Mouse (Mus musculus): ENCODE measurements around the gene Itpkc.

DNA sequence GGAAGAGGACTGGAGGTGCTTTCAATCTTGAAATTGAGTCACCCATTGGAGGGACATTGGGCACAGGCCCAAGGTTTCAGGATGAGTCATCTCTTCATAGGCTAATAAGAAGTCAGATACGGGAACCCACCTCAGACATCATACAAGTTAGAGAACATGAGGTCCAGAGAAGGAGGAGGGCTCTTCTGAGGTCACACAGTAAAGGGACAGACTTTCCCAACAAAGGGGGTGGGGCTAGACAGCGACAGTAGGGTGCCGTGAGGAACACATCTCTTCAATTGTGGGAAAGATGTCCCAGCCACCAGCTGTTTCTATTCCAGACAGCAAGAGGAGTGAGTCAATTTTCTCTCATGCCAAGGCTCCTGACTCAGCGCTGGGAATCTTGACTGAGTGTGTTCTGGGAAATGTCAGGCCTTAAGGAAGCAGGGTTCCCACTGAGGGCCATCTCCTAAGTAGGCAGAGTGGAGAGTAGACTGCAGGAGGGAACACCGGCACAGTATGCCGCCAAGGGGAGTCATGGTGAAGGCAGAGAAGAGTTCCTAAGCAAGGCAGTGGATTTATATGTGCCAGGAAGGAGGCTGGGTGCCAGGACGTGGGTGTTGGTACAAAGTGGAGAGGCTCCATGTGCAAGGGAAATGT is 3.4 kb upstream of the Itpkc start:
- no peak for TF ChIP-seq POLR2A (IDR thresholded peaks at IDR 0.05; ENCODE audit: borderline replicate concordance, low read depth, low read length)
- TF ChIP-seq CTCF (IDR thresholded peaks at IDR 0.05; ENCODE audit: low read depth, low read length): no peak

All from bone marrow macrophage, adult 2 months (primary cell).